ENCODE assay signal across 9 mouse cellular contexts in the genomic region with DNA sequence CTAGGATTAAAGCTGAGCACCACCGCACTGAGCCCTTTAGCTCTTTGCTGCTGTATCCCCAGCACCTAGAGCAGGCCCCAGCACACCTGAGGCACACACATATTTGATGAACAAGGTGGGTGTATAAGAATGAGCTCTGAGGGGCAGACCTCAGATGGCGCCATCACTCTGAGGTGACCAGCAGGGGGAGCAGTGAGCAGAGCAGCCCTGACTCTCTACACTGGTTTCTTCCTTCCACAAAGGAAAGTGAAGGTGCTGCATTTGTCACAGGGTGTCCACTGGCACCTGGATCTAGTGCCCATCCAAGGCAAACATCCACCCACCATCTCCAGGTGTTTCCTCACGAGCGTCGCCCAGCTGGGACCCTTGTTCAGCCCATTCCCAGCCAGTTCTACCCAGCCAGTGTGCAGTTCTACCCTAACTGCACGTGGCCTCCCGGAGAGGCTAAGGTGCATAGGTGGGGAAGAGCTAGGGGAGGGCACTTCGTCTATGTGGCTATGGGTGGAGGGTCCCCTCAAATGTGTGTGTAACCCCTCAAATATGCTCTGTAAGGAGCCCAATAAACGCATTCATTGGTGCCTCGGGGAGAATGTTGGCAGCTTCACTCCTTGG. TPM values are rescaled to one million over a fixed set of nuclear protein-coding genes. Genes with fewer than 3 reads are reported as not detected.
DNase-seq lines count a peak whose midpoint lies in the region; ATAC-seq and TF ChIP-seq lines count a peak whose summit lies in the region.
"Had no signal": no experiment of that assay in that cellular context is flagged by ENCODE, and none has a peak within 500 bp of the region (broad histone marks: within the 10 kb centered on the region; RNA-seq: fewer than 3 reads in every experiment).

No protein-coding gene starts in this region.

- H3K27me3 ChIP-seq in limb, embryonic 12.5 days = no peaks in the 10 kb centered on the region

- peak; percentile 65 for DNase-seq in kidney, adult 18-20 months
- DNase-seq in kidney, adult 11 months = no peak
- DNase-seq in ES-E14 (ENCODE audit: low read depth, low spot score) = no peak
- DNase-seq in heart, postnatal 36 days = peak; percentile 63 to 74
- DNase-seq in neural tube, embryonic 10.5 days (ENCODE audit: extremely low spot score, low spot score) = peak; percentile 67
- DNase-seq in Muller cell, postnatal 12 days (ENCODE audit: inconsistent ontology term) = no peak

- H3K4me3 ChIP-seq in ES-E14 (ENCODE audit: insufficient read depth in 1 of 2, low read depth in 1 of 2, low read length in 2 of 2, poor library complexity in 1 of 2, severe bottlenecking in 1 of 2) = peak overlapping the region in 1 of 2 experiments; percentile 56; a peak in 1 of 4 replicates
- no peak overlapping the region for H3K4me3 ChIP-seq in limb, embryonic 12.5 days (replicated peaks)

- H3K4me1 ChIP-seq in ES-E14 (ENCODE audit: control insufficient read depth in 2 of 2, insufficient read depth in 2 of 2, low read length in 2 of 2, poor library complexity in 1 of 2) = peaks cover 4 to 12% of the 10 kb centered on the region in 2 experiments; a peak in 3 of 4 replicates
- no peaks in the 10 kb centered on the region for H3K4me1 ChIP-seq in limb, embryonic 12.5 days (replicated peaks)

- no peak overlapping the region for H3K27ac ChIP-seq in ES-E14 (ENCODE audit: insufficient read depth, low read depth, low read length, poor library complexity, severe bottlenecking)
- H3K27ac ChIP-seq in limb, embryonic 12.5 days = no peak overlapping the region
- H3K27ac ChIP-seq: macrophage had no signal

- peak; percentile 70; the same call in 1 of the 2 replicates for ATAC-seq in common myeloid progenitor, adult 5-6 weeks (replicated peaks; ENCODE audit: low read depth, poor library complexity, severe bottlenecking)
- peak; percentile 38; the same call in 1 of the 2 replicates for ATAC-seq in limb, embryonic 12.5 days (ENCODE audit: insufficient number of reproducible peaks, insufficient read depth, low FRiP score, low TSS enrichment, low read depth)

- H3K9ac ChIP-seq in ES-E14 (ENCODE audit: insufficient read depth, low read depth, low read length, poor library complexity, severe bottlenecking) = no peak overlapping the region; the same call in 1 of the 2 replicates
- H3K9ac ChIP-seq in limb, embryonic 12.5 days (replicated peaks) = no peak overlapping the region

- in situ Hi-C loops in ES-E14 (cut with MboI; ENCODE audit: low sequenced_read_pairs in 2 of 2, unreplicated experiment in 2 of 2) = no loop called here

- H3K36me3 ChIP-seq in ES-E14 (ENCODE audit: control insufficient read depth, insufficient read depth, low read length, poor library complexity, severe bottlenecking) = no peaks in the 10 kb centered on the region
- H3K36me3 ChIP-seq in limb, embryonic 12.5 days = no peaks in the 10 kb centered on the region

- WGBS in limb, embryonic 12.5 days = 45% methylated on average over 10 of the region's 10 CpGs

- H3K4me2 ChIP-seq in limb, embryonic 12.5 days = no peak overlapping the region

- H3K9me3 ChIP-seq in ES-E14 (ENCODE audit: control insufficient read depth, insufficient read depth, low read depth, low read length) = no peaks in the 10 kb centered on the region
- no peaks in the 10 kb centered on the region for H3K9me3 ChIP-seq in limb, embryonic 12.5 days

- intact Hi-C loops in heart, postnatal 36 days (cut with DNase I) = loop anchor here (1.0 to 10.0 kb wide), 2 partner anchors 69 to 234 kb away; a partner anchor contains a TSS

TF ChIP-seq in ES-E14, 5 proteins besides CTCF, POLR2A, EP300 and RAD21:
- TF ChIP-seq MAFK (IDR thresholded peaks at IDR 0.05; ENCODE audit: insufficient read depth, low read depth, low read length) (no peak), HCFC1 (IDR thresholded peaks at IDR 0.05; ENCODE audit: borderline replicate concordance, insufficient read depth, low read length) (peak; percentile 28; the same call in 1 of the 2 replicates)

RNA-seq across cellular contexts. Expression of a gene that starts 12.1 kb away (rescaled TPM):
- 4.0 and 6.6 TPM in 2 replicates for total RNA-seq in ES-E14 (2012; rRNA removed)
- total RNA-seq in common myeloid progenitor, adult 5-6 weeks (2017) = 7.4 and 9.1 TPM in 2 replicates
- total RNA-seq in heart, postnatal 36 days (2021) = 10 to 100 TPM; 10.1 to 14.3 TPM
- polyA plus RNA-seq in limb, embryonic 12.5 days (2016; fragmentation: Nextera tagmentation; extraction: Ambion mirVana) = 18.8 and 20.0 TPM in 2 replicates

RNA-seq across cellular contexts. Expression of a gene that starts 16.8 kb away (rescaled TPM):
- total RNA-seq in ES-E14 (2012; rRNA removed) = 65.3 and 90.0 TPM in 2 replicates
- 13.1 TPM in 2 replicates for total RNA-seq in common myeloid progenitor, adult 5-6 weeks (2017)
- 10 to 100 TPM; 22.5 to 26.9 TPM for total RNA-seq in heart, postnatal 36 days (2021)
- 48.0 and 48.1 TPM in 2 replicates for polyA plus RNA-seq in limb, embryonic 12.5 days (2016; fragmentation: Nextera tagmentation; extraction: Ambion mirVana)

Comparison
In these comparisons a context has a peak if more than half of its experiments do, and no peak if none do; other contexts are left out.
1. DNase-seq: peak in kidney, adult 18-20 months (single experiment), heart, postnatal 36 days (2 of 2) and neural tube, embryonic 10.5 days (single experiment); none in kidney, adult 11 months (single experiment), ES-E14 (single experiment) and Muller cell, postnatal 12 days (single experiment).